Mouse (Mus musculus) intestine, embryonic 16.5 days (tissue): ENCODE data around the gene Twsg1. TPM values are rescaled to one million over a fixed set of nuclear protein-coding genes. Genes with fewer than 3 reads are reported as not detected.

Source experiments
- ATAC-seq: fragments of 200-750 bp; cut with Nextera tagmentation; 2 replicates; pipeline ENCODE4 v1.8.0; 2017; ENCODE audit warnings: moderate TSS enrichment, moderate library complexity
- H3K27ac ChIP-seq: fragments of 300-500 bp; sonication (generic); 2 replicates; pipeline ENCODE4 v1.5.1; 2014; ENCODE audit warnings: mild to moderate bottlenecking, low read length
- H3K27me3 ChIP-seq: fragments of 300-500 bp; sonication (generic); replicated peaks from 2 replicates; pipeline ENCODE4 v1.6.1; 2014; ENCODE audit warnings: low read length, control low read depth, mixed read lengths; ENCODE audit not compliant: control insufficient read depth, insufficient read depth
- H3K36me3 ChIP-seq: fragments of 300-500 bp; sonication (generic); 2 replicates; pipeline ENCODE4 v1.6.1; 2014; ENCODE audit warnings: low read length, control low read depth; ENCODE audit not compliant: control insufficient read depth, insufficient read depth
- H3K4me1 ChIP-seq: fragments of 300-500 bp; sonication (generic); 2 replicates; pipeline ENCODE4 v1.6.1; 2014; ENCODE audit warnings: low read length, control low read depth, mixed read lengths; ENCODE audit not compliant: control insufficient read depth, insufficient read depth
- H3K4me2 ChIP-seq: fragments of 300-500 bp; sonication (generic); 2 replicates; pipeline ENCODE4 v1.6.1; 2014; ENCODE audit warnings: low read depth, low read length, control low read depth
- H3K4me3 ChIP-seq: fragments of 300-500 bp; sonication (generic); 2 replicates; pipeline ENCODE4 v1.5.1; 2014; ENCODE audit warnings: mild to moderate bottlenecking, low read length
- H3K9ac ChIP-seq: fragments of 300-500 bp; sonication (generic); 2 replicates; pipeline ENCODE4 v1.6.1; 2014; ENCODE audit warnings: low read depth, low read length
- H3K9me3 ChIP-seq: fragments of 300-500 bp; sonication (generic); 2 replicates; pipeline ENCODE4 v1.6.1; 2016; ENCODE audit warnings: low read length, control low read depth; ENCODE audit not compliant: control insufficient read depth
- WGBS: fragments of 180-500 bp; shearing (Covaris S2); extraction: QIAGEN DNeasy Blood & Tissue Kit; methylation state at CpG from one replicate; pipeline ENCODE4 v1.1.7; 2014; 5-methylcytosine and 5-hydroxymethylcytosine counted together
- polyA plus RNA-seq: library from polyadenylated mRNA; unstranded; fragments of >200 nt; fragmentation: Nextera tagmentation; extraction: Ambion mirVana; gene quantifications from 2 replicates; pipeline ENCODE4 v1.2.1, GENCODE M21; 2015

The Twsg1 gene
- polyA plus RNA-seq, 1 experiment from 2014 or later, result 61.7 TPM

DNA sequence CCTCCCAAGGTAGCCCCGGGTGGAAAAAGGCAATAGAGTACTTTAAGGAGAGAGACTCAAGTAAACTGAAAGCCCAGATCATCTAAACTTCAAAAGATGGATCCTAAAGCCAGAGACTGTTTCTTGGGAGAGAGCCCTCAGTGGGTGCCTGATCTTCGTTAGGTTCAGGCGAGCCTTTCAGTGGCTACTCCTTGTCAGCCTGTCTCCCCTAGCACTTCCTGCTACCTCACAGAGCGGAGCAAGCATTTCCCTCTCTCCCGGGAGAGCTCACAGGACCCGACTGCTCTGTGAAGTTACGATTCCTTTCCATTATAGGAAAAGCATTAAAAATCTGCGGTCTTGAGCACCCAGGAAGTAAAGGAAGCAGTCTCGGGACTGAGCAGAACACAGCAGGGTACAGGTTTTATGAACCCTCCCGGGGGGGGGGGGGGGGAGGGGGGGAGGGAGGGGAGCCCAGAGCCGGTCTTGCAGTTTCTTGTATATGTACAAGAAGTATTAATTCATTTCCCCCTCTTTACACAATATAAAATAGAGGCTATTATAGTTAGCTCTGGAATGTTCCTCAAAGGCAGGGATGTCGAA, 44.6 kb downstream of the Twsg1 start:
- H3K27me3 ChIP-seq, result no peaks in the 10 kb centered on the region
- peak overlapping the region; percentile 32; the same call in 1 of the 2 replicates for H3K4me2 ChIP-seq
- 28% methylated on average over 12 of the region's 12 CpGs for WGBS
- peaks cover 9% of the 10 kb centered on the region for H3K4me1 ChIP-seq
- no peak overlapping the region for H3K4me3 ChIP-seq
- H3K27ac ChIP-seq, result 0 out of 2 replicates have a peak overlapping the region, but pooled peaks have one; percentile 30
- no peaks in the 10 kb centered on the region for H3K36me3 ChIP-seq
- no peak overlapping the region; the same call in 1 of the 2 replicates for H3K9ac ChIP-seq
- ATAC-seq, result peak; percentile 58
- no peaks in the 10 kb centered on the region; the same call in 1 of the 2 replicates for H3K9me3 ChIP-seq

DNA sequence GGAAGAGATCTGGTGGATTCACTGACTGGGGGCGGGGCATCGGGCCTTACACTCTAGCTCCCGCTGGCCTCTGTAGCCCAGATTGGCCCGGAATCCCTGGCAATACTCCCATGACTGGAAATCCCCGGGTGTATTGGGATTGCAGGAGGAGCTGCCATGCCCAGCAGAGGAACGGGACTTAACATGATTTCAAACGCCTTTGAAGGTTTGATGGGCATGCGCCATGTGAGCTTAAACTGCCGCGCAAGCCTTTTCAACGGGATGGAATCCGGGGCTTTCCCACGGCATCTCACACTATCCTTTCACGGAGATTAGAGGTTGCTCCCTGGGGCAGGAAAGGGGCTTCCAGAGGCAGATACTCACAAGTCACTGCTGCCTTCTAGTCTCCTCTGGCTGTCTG, 45.8 kb downstream of the Twsg1 start:
- 89% methylated on average over 14 of the region's 14 CpGs for WGBS

DNA sequence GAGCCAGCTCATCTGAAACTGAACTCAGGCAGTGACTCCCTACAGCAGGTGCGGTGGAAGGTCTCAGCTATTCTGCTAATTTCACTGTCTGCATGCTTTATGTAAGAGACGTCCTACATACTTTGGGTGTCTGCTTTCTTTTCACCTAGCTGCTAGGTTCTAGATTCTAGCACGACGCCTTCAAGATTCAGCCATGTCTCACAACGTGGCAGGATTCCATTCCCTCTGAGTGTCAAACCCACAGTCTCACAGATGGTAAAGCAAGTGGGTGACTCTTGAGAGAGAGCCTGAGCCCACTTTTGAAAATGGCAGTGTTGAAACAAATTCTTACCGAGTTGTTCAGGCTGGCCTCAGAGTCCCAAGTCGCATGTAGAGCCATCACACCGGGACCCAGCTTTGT, 47.2 kb downstream of the Twsg1 start:
- no peak for ATAC-seq
- Histone ChIP-seq H3K4me2 (no peak overlapping the region), H3K4me3 (no peak overlapping the region), H3K36me3 (no peaks in the 10 kb centered on the region), H3K27ac (no peak overlapping the region), H3K9me3 (no peaks in the 10 kb centered on the region; the same call in 1 of the 2 replicates), H3K4me1 (peaks cover 9% of the 10 kb centered on the region), H3K9ac (no peak overlapping the region), H3K27me3 (no peaks in the 10 kb centered on the region)
- WGBS, result 95% methylated on average over 8 of the region's 8 CpGs

More for the DNA sequence above, 45.8 kb downstream of the Twsg1 start:
- H3K4me1 ChIP-seq, result peaks cover 9% of the 10 kb centered on the region
- no peak for ATAC-seq
- H3K9ac ChIP-seq, result no peak overlapping the region
- no peaks in the 10 kb centered on the region for H3K27me3 ChIP-seq
- H3K27ac ChIP-seq, result no peak overlapping the region
- no peaks in the 10 kb centered on the region; the same call in 1 of the 2 replicates for H3K9me3 ChIP-seq
- no peak overlapping the region for H3K4me2 ChIP-seq
- H3K4me3 ChIP-seq, result no peak overlapping the region
- H3K36me3 ChIP-seq, result no peaks in the 10 kb centered on the region

DNA sequence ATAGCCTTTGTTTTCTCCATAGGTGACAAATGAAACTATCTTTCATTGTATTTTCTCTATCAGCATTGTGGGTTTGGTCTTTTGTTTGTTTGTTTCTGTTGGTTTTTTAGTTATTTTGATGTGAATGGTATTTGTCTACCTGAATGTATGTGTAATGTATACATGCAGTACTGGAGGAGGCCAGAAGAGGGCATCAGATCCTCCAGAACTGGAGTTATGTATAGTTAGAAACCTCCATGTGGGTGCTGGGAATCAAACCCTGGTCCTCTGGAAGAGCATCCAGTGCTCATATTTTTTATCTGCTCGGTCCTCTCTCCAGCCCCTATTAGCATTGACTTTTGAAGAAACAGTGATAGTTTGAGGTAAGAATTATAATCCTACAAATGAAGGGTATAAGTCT, 48.0 kb downstream of the Twsg1 start:
- H3K27me3 ChIP-seq, result no peaks in the 10 kb centered on the region
- ATAC-seq, result no peak
- no peak overlapping the region for H3K9ac ChIP-seq
- H3K4me3 ChIP-seq, result no peak overlapping the region
- no peak overlapping the region for H3K4me2 ChIP-seq
- no peaks in the 10 kb centered on the region for H3K36me3 ChIP-seq
- no peak overlapping the region for H3K27ac ChIP-seq
- peaks cover 9% of the 10 kb centered on the region for H3K4me1 ChIP-seq
- 97% methylated on average over 1 of the region's 1 CpGs for WGBS
- H3K9me3 ChIP-seq, result no peaks in the 10 kb centered on the region; the same call in 1 of the 2 replicates

DNA sequence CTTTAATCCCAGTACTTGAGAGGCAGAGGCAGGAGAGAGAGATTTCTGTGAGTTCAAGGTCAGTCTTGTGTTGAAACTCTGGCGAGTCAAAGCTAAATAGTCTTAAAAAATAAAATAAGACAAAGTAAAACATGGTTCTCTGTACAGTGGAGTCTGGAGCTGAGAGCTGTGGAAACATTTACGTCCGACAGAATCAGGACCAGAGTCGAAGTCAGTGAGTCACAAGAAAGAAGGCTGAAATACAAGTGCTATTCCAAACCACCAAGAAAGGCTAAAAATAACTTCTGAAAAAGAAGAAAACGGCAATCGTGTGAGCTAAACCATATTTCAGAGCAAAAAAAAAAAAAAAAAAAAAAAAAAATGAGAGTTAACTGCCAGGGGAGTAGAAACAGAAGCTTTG, 48.7 kb downstream of the Twsg1 start:
- WGBS, result 77% methylated on average over 6 of the region's 6 CpGs
- no peak overlapping the region for H3K4me2 ChIP-seq
- no peaks in the 10 kb centered on the region; the same call in 1 of the 2 replicates for H3K9me3 ChIP-seq
- peaks cover 6% of the 10 kb centered on the region for H3K4me1 ChIP-seq
- no peaks in the 10 kb centered on the region for H3K36me3 ChIP-seq
- H3K27ac ChIP-seq, result no peak overlapping the region
- no peak overlapping the region for H3K9ac ChIP-seq
- H3K27me3 ChIP-seq, result no peaks in the 10 kb centered on the region
- no peak overlapping the region for H3K4me3 ChIP-seq
- ATAC-seq, result no peak

DNA sequence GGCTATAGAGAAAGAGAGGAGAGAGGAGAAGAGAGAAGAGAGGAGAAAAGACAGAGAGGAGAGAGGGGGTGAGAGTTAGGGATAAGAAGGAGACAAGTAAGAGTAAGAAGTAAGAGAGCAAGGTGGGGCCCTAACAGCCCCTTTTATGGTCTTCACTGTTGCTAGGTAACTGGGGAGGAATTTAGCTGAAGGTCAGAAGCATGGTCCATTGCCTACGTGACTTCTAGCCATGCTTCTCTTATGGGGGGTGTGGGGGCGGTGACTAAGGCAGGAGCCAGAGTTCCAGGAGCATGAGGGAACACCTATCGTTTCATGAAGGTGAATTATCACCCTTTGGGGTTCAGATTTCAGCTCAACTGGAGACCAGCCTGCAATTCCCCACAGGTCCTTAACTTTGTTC, 55.0 kb downstream of the Twsg1 start:
- Histone ChIP-seq H3K9ac (no peak overlapping the region), H3K27me3 (no peaks in the 10 kb centered on the region), H3K27ac (no peak overlapping the region), H3K4me1 (0 out of 2 replicates have a peak, but pooled peaks cover 3% of the 10 kb centered on the region), H3K9me3 (no peaks in the 10 kb centered on the region), H3K4me2 (no peak overlapping the region), H3K4me3 (no peak overlapping the region), H3K36me3 (no peaks in the 10 kb centered on the region)
- no peak for ATAC-seq
- 58% methylated on average over 3 of the region's 3 CpGs for WGBS

DNA sequence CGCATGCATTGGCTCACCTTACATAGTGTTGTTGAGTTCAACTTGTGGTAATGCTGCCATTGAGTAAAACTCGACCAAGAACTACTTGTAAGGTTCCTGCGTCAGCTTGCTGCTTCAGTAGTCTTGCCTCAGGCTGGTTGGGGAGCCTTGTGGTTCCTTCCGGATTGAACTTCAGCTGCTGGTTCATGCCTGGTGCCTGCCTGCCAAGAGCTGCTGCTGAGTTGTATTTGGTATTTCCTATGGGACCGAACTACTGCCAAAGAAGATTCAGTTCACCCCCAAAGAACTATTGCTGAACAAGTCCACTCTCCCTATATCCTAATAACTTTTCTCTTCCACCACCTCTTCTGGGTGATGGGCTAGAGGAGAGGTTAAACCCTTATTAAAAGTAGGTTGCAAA, 61.5 kb downstream of the Twsg1 start:
- Histone ChIP-seq H3K27me3 (no peaks in the 10 kb centered on the region), H3K4me2 (no peak overlapping the region), H3K9ac (no peak overlapping the region), H3K36me3 (no peaks in the 10 kb centered on the region), H3K4me3 (no peak overlapping the region), H3K27ac (no peak overlapping the region), H3K9me3 (no peaks in the 10 kb centered on the region), H3K4me1 (peaks cover 9% of the 10 kb centered on the region)
- WGBS, result 81% methylated on average over 5 of the region's 5 CpGs
- no peak for ATAC-seq

DNA sequence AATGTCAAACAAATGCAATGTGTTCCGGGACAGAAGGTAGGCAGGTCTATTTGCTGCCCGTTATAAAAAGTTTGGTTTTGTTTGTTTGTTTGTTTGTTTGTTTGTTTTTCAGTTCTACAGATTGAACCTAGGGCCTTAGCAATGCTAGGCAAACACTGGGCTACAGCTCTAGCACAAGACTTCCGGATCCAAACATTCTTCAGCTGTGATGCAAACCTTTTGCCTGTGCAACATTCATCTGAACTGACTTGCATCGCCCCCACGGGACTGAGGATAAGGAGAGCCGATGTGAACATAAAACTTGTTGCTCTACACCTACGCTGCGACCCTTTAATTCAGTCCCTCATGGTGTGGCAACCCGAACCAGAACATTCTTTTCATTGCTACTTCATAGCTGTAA, 64.5 kb downstream of the Twsg1 start:
- Histone ChIP-seq H3K9me3 (no peaks in the 10 kb centered on the region), H3K36me3 (no peaks in the 10 kb centered on the region), H3K27ac (peak overlapping the region; percentile 99; the same call in 1 of the 2 replicates), H3K4me2 (peak overlapping the region; percentile 63), H3K4me3 (peak overlapping the region; percentile 92; the same call in 1 of the 2 replicates), H3K9ac (peak overlapping the region; percentile 85), H3K27me3 (no peaks in the 10 kb centered on the region), H3K4me1 (peaks cover 15% of the 10 kb centered on the region)
- WGBS, result 51% methylated on average over 9 of the region's 9 CpGs
- no peak for ATAC-seq

DNA sequence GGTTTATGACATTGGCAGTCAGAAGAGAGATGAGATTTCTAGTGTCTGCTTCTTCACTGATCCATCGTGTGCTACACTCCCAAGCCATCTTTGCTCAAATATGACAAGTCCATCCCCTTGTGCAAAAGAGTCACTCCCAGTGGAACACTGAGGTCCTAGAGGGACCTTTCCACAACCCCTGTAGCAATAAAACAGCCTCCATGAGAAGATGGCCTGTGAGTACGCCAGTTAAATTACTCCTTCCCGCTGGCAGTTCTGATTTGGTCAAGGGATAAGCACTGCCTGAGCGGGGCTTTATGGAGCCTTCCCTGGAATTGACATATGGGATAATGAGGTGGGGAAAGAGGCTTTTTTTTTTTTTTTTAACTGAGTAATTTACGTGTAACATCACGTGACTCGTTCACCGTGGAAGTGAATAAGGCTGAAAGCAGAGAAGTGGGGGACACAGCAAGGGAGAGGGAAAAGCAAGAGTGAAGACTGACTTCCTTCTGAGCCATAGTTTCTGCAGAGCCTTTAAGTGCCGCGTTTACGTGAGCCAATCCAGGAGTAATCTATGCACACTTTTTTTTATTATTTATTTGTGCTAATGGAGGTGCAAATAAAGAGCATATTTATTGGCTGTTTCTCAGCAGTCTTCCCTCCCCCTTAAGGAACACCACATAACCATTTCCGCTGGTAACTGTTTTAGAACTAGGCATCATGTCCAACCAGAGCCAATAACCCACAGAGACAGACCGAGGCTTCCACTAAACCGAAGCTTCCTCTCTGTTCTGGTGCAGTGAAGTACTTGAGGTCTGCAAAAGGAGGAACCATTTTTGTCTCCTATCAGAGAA, 65.1 kb downstream of the Twsg1 start, which contains the start of gene Ralbp1:
Gene Ralbp1 (minus strand): TSS at position 102 of the 833 bp plus-strand sequence.
- no peaks in the 10 kb centered on the region for H3K27me3 ChIP-seq
- no peaks in the 10 kb centered on the region for H3K36me3 ChIP-seq
- H3K4me3 ChIP-seq, result peak within 1 kb of the TSS; percentile 92
- WGBS, result 5% methylated on average over 14 of the region's 14 CpGs
- no peaks in the 10 kb centered on the region for H3K9me3 ChIP-seq
- no peak for ATAC-seq
- peak within 1 kb of the TSS; percentile 87 for H3K4me2 ChIP-seq
- H3K27ac ChIP-seq, result peak within 1 kb of the TSS; percentile 99
- H3K4me1 ChIP-seq, result peaks cover 13% of the 10 kb centered on the region
- H3K9ac ChIP-seq, result peak within 1 kb of the TSS; percentile 87
